Mouse (Mus musculus) forebrain, embryonic 12.5 days (tissue): ENCODE results near the gene Insm2. TPM values are rescaled to one million over a fixed set of nuclear protein-coding genes. Genes with fewer than 3 reads are reported as not detected.
A peak's percentile ranks its signal among the peaks of the same experiment; 100 is the strongest.
"Not testable (repeated sequence)": the region's sequence is repeated elsewhere in the genome, so short reads cannot be mapped to it uniquely, and the experiment has no call there.

Experiments
- ATAC-seq: fragments of 200-750 bp; cut with Nextera tagmentation; 2 replicates; pipeline ENCODE4 v1.8.0; 2017; ENCODE audit warnings: moderate TSS enrichment; ENCODE audit not compliant: low FRiP score
- H3K27ac ChIP-seq: fragments of 300-500 bp; sonication (generic); 2 replicates; pipeline ENCODE4 v1.5.1; 2016; ENCODE audit warnings: mild to moderate bottlenecking
- H3K27me3 ChIP-seq: fragments of 300-500 bp; sonication (generic); 2 replicates; pipeline ENCODE4 v1.6.1; 2016; ENCODE audit warnings: mild to moderate bottlenecking
- H3K36me3 ChIP-seq: fragments of 300-500 bp; sonication (generic); replicated peaks from 2 replicates; pipeline ENCODE4 v1.6.1; 2016; ENCODE audit warnings: mild to moderate bottlenecking
- H3K4me1 ChIP-seq: fragments of 300-500 bp; sonication (generic); 2 replicates; pipeline ENCODE4 v1.6.1; 2016
- H3K4me2 ChIP-seq: fragments of 300-500 bp; sonication (generic); 2 replicates; pipeline ENCODE4 v1.6.1; 2016; ENCODE audit warnings: mild to moderate bottlenecking, moderate library complexity
- H3K4me3 ChIP-seq: fragments of 300-500 bp; sonication (generic); replicated peaks from 2 replicates; pipeline ENCODE4 v1.5.1; 2016; ENCODE audit warnings: mild to moderate bottlenecking
- H3K9ac ChIP-seq: fragments of 300-500 bp; sonication (generic); 2 replicates; pipeline ENCODE4 v1.6.1; 2016; ENCODE audit warnings: mild to moderate bottlenecking
- H3K9me3 ChIP-seq: fragments of 300-500 bp; sonication (generic); 2 replicates; pipeline ENCODE4 v1.6.1; 2016
- WGBS: fragments of 180-500 bp; shearing (Covaris S2); methylation state at CpG from one replicate; pipeline ENCODE4 v1.1.7; 2016; 5-methylcytosine and 5-hydroxymethylcytosine counted together
- polyA plus RNA-seq: library from polyadenylated mRNA; unstranded; fragments of >200 nt; fragmentation: Nextera tagmentation; extraction: Ambion mirVana; gene quantifications from 2 replicates; pipeline ENCODE4 v1.2.1, GENCODE M21; 2016

The Insm2 gene
- polyA plus RNA-seq, 1 experiment from 2014 or later, result 2.3 TPM

DNA sequence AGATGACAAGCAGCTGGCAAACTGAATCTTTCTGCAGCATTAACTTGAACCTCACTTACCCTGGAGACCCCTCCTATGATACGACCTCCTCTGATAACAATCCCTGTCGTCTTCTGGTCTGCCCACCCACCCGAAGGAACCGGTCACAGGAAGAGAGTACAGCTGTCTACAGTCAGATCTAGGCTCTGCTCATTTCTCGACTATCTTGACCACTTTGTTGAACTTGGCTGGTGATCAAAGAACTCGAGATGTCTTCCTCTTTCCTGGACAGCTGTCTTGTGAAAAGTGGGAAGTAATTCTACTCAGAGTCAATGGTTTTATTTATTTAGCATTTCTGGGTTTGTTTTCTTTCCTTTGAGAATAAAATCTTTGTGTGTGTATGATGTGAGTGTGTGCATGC lies 29.6 kb upstream of the Insm2 start:
- no peak overlapping the region for H3K9ac ChIP-seq
- H3K4me1 ChIP-seq, result peaks cover 19% of the 10 kb centered on the region
- no peaks in the 10 kb centered on the region for H3K27me3 ChIP-seq
- no peak for ATAC-seq
- no peak overlapping the region for H3K4me2 ChIP-seq
- no peak overlapping the region for H3K4me3 ChIP-seq
- H3K27ac ChIP-seq, result no peak overlapping the region
- 84% methylated on average over 6 of the region's 6 CpGs for WGBS
- H3K36me3 ChIP-seq, result no peaks in the 10 kb centered on the region
- H3K9me3 ChIP-seq, result no peaks in the 10 kb centered on the region

DNA sequence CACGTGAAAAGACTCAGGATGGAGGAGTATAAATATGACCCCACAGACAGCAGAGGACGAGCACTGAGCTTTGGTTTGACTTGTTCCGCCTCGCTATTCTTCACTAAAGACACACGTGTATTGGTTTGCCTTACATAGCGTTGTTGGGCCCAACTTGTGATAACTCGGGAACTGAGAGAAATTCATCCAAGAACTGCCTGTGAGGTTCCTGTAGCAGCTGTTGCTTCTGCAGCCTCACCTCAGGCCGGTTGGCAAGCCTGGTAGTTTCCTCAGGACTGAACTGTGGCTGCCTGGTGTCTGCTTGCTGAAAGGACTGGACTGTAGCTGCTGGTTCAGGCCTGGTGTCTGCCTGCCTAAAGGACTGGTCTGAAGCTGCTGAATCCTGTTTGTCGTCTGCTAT lies 28.6 kb upstream of the Insm2 start:
- Histone ChIP-seq H3K9ac (no peak overlapping the region), H3K27ac (no peak overlapping the region), H3K4me2 (no peak overlapping the region), H3K4me3 (no peak overlapping the region), H3K36me3 (no peaks in the 10 kb centered on the region), H3K4me1 (peaks cover 19% of the 10 kb centered on the region), H3K9me3 (no peaks in the 10 kb centered on the region), H3K27me3 (no peaks in the 10 kb centered on the region)
- WGBS, result 90% methylated on average over 9 of the region's 9 CpGs
- ATAC-seq, result no peak

DNA sequence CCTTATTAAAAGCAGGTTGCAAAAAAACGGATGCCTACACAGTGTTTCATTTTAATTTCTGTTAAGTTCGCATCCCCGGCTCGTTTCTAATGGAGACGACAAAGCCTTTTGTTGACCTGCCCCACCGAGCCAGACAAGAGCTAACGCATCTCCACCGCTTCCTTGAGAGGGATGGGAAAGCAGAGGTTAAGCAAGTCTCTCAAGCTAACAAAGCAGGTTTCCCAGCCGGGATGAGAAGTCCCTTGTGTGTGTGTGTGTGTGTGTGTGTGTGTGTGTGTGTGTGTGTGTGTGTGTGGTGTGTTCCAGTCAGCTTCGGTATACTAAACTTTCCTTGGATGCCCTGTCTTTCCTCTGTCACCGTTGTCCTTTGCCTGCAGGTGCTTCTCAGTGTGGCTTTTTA lies 28.0 kb upstream of the Insm2 start:
- WGBS, result 63% methylated on average over 11 of the region's 11 CpGs
- no peaks in the 10 kb centered on the region for H3K9me3 ChIP-seq
- H3K4me3 ChIP-seq, result no peak overlapping the region
- H3K27me3 ChIP-seq, result no peaks in the 10 kb centered on the region
- H3K4me2 ChIP-seq, result no peak overlapping the region
- ATAC-seq, result no peak
- peaks cover 19% of the 10 kb centered on the region for H3K4me1 ChIP-seq
- no peak overlapping the region for H3K9ac ChIP-seq
- no peaks in the 10 kb centered on the region for H3K36me3 ChIP-seq
- no peak overlapping the region for H3K27ac ChIP-seq

- no peak overlapping the region for H3K4me3 ChIP-seq
- H3K27ac ChIP-seq, result no peak overlapping the region
- no peaks in the 10 kb centered on the region for H3K9me3 ChIP-seq
- 67% methylated on average over 10 of the region's 10 CpGs for WGBS
- H3K4me2 ChIP-seq, result no peak overlapping the region
- H3K4me1 ChIP-seq, result peaks cover 19% of the 10 kb centered on the region
- H3K27me3 ChIP-seq, result no peaks in the 10 kb centered on the region
- ATAC-seq, result no peak; the same call in 1 of the 2 replicates
- no peaks in the 10 kb centered on the region for H3K36me3 ChIP-seq
- H3K9ac ChIP-seq, result no peak overlapping the region
These were observed 27.6 kb upstream of the Insm2 start for GRCm38 (mm10) chr12:55571661-55572060.

DNA sequence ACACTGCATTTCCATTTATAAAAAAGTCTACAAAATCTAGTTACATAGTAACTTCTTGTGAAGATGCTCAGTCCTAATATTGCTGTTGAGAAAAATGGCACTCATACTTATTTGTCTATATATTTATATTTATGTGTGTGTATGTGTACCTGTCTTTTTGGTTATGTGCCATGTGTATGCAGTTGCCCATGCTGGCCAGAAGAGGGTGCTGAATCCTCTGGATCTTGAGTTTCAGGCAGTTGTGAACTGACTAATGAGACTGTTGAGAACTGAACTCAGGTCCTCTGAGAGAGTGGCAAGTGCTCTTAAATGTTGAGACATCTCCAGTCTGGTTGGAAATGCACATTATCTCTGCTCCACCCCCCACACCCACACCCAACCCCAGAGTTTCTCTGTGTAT lies 26.1 kb upstream of the Insm2 start:
- no peak overlapping the region for H3K9ac ChIP-seq
- no peaks in the 10 kb centered on the region for H3K27me3 ChIP-seq
- no peaks in the 10 kb centered on the region for H3K9me3 ChIP-seq
- no peak overlapping the region for H3K4me3 ChIP-seq
- no peak overlapping the region for H3K27ac ChIP-seq
- no peaks in the 10 kb centered on the region for H3K36me3 ChIP-seq
- H3K4me1 ChIP-seq, result peaks cover 19% of the 10 kb centered on the region
- no peak for ATAC-seq
- no peak overlapping the region for H3K4me2 ChIP-seq

DNA sequence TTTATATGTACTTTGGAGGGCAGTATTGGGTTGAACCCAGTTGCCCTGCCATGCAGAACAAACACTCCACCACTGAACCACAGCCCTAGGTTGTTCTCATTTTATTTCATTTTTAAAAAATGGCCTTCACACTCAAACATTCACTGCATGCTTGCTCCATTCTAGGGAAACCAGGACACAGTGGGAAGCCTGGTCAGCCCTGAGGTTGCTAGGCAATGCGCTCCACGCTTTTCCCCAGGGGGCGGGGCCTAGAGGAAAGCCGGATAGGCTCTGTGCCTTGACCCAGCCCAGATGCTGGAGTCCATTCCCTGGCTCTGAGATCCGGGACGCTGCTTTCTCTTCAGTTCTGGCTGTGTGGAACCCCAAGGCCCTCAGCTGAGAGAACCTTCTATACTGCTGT lies 25.4 kb upstream of the Insm2 start:
- ATAC-seq, result peak; percentile 70
- Histone ChIP-seq H3K9ac (no peak overlapping the region), H3K9me3 (no peaks in the 10 kb centered on the region), H3K4me3 (no peak overlapping the region), H3K36me3 (no peaks in the 10 kb centered on the region), H3K27ac (no peak overlapping the region), H3K4me1 (peaks cover 19% of the 10 kb centered on the region), H3K27me3 (no peaks in the 10 kb centered on the region), H3K4me2 (no peak overlapping the region)
- WGBS, result 8% methylated on average over 6 of the region's 6 CpGs

DNA sequence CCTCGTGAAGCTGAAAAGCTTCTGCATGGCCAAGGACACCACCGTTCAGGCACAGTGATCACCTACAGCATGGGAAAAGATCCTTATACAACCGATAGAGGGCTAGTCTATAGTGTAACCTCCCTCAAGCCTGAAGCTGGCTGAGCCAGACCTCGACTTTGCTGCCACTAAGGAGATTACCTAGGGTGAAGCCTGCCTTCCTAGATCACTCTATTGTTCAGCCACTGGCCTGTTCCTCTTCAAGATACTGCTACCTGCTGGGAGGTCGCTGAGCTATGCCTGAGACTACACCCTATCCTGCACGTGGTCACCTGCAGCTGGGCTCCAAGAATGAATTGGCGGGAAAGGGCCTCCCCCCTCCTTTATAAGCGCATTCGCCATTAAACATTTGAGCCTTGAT lies 12.3 kb upstream of the Insm2 start:
- ATAC-seq, H3K27me3 ChIP-seq, H3K4me3 ChIP-seq, H3K9me3 ChIP-seq, H3K4me1 ChIP-seq, H3K4me2 ChIP-seq, H3K9ac ChIP-seq, H3K27ac ChIP-seq, H3K36me3 ChIP-seq: not testable (repeated sequence)
- 50% methylated on average over 9 of the region's 9 CpGs for WGBS

DNA sequence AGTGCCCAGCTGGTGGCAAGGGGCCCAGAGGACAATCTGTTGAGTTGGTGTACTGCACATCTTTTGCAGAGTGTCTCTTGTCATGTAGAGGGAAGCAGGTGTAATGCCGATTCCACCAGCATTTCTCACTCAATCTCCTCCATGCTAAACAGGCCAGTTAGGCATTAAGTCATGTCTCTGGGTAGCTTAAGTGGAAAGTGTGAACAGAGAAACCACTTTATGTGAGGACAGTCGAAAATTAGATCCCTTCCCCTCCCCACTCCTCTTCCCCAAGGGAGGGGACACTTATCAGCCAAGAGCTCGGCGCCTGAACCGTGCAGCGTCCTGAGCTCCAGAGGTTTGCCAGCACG lies 715 bp upstream of the Insm2 start:
- peak overlapping the region; percentile 53 for H3K4me3 ChIP-seq
- H3K4me2 ChIP-seq, result peak overlapping the region; percentile 93
- H3K9ac ChIP-seq, result no peak overlapping the region
- WGBS, result 7% methylated on average over 7 of the region's 7 CpGs
- no peaks in the 10 kb centered on the region for H3K36me3 ChIP-seq
- 0 out of 2 replicates have a peak, but pooled peaks have one; percentile 22 for ATAC-seq
- peaks cover 28% of the 10 kb centered on the region for H3K4me1 ChIP-seq
- H3K27ac ChIP-seq, result no peak overlapping the region
- H3K9me3 ChIP-seq, result no peaks in the 10 kb centered on the region
- H3K27me3 ChIP-seq, result peaks cover 77% of the 10 kb centered on the region

- Histone ChIP-seq H3K36me3 (no peaks in the 10 kb centered on the region), H3K9ac (peak overlapping the region; percentile 40; the same call in 1 of the 2 replicates), H3K9me3 (no peaks in the 10 kb centered on the region), H3K27me3 (peaks cover 69% of the 10 kb centered on the region), H3K4me3 (peak overlapping the region; percentile 53), H3K4me1 (peaks cover 28% of the 10 kb centered on the region), H3K27ac (no peak overlapping the region), H3K4me2 (peak overlapping the region; percentile 93)
- WGBS, result 1% methylated on average over 106 of the region's 109 CpGs
- ATAC-seq, result peak; percentile 59
These were observed 644 bp downstream of the Insm2 start for GRCm38 (mm10) chr12:55599639-55600502.

- no peaks in the 10 kb centered on the region for H3K36me3 ChIP-seq
- H3K4me3 ChIP-seq, result peak overlapping the region; percentile 53
- ATAC-seq, result peak; percentile 10; the same call in 1 of the 2 replicates
- peaks cover 65% of the 10 kb centered on the region for H3K27me3 ChIP-seq
- no peak overlapping the region for H3K27ac ChIP-seq
- WGBS, result 3% methylated on average over 42 of the region's 42 CpGs
- no peaks in the 10 kb centered on the region for H3K9me3 ChIP-seq
- H3K4me2 ChIP-seq, result peak overlapping the region; percentile 93
- peak overlapping the region; percentile 40; the same call in 1 of the 2 replicates for H3K9ac ChIP-seq
- peaks cover 32% of the 10 kb centered on the region for H3K4me1 ChIP-seq
These were observed 1.3 kb downstream of the Insm2 start for GRCm38 (mm10) chr12:55600503-55600994.

DNA sequence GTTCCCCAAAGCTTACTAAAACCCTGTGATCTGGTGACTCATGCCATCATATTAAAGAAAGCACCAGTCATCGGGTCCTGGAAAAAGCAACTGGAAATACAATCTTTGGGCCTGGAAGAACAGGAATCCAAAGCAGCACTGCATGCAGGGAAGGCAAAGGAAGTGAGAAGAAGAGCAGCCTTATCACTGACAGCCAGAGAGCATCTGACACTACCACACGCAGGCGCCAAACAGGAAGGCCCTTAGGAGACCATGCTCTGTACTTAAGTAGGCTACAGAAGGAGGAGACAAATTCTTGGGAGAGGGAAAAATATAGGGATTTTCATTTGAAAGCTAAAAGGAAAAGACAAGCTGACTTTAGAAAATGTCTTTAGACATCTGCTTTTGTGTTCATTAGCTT lies 5.2 kb downstream of the Insm2 start:
- no peak for ATAC-seq

DNA sequence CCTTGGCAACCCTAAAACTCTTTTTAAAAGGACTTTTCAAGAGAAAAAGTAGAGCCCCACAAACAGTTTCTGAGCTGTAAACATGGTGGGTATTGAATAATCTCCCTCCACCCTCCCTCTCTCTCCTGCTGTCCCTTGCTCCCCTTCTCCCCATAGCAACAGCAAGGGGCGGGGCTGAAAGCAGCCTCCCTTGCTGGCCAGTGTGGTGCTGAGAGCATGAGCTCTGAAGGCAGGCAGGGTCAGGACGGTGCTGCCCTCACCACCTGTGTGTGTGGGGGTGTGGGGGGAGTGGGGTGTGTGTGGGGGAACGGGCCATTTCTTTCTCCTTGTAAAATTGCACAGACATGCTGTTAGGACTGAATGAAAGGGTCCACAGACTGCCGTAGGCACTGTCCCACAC lies 8.7 kb downstream of the Insm2 start:
- Histone ChIP-seq H3K27ac (no peak overlapping the region), H3K4me3 (no peak overlapping the region), H3K4me1 (peaks cover 8% of the 10 kb centered on the region), H3K36me3 (no peaks in the 10 kb centered on the region), H3K4me2 (no peak overlapping the region), H3K27me3 (0 out of 2 replicates have a peak, but pooled peaks cover 3% of the 10 kb centered on the region), H3K9ac (no peak overlapping the region), H3K9me3 (no peaks in the 10 kb centered on the region)
- 17% methylated on average over 4 of the region's 4 CpGs for WGBS
- ATAC-seq, result peak; percentile 75

More for the DNA sequence above, 5.2 kb downstream of the Insm2 start:
- H3K9ac ChIP-seq, result no peak overlapping the region
- WGBS, result 80% methylated on average over 3 of the region's 3 CpGs
- H3K4me2 ChIP-seq, result no peak overlapping the region
- H3K36me3 ChIP-seq, result no peaks in the 10 kb centered on the region
- peaks cover 28% of the 10 kb centered on the region for H3K27me3 ChIP-seq
- no peak overlapping the region for H3K27ac ChIP-seq
- H3K4me3 ChIP-seq, result no peak overlapping the region
- H3K9me3 ChIP-seq, result no peaks in the 10 kb centered on the region
- H3K4me1 ChIP-seq, result peaks cover 24% of the 10 kb centered on the region

DNA sequence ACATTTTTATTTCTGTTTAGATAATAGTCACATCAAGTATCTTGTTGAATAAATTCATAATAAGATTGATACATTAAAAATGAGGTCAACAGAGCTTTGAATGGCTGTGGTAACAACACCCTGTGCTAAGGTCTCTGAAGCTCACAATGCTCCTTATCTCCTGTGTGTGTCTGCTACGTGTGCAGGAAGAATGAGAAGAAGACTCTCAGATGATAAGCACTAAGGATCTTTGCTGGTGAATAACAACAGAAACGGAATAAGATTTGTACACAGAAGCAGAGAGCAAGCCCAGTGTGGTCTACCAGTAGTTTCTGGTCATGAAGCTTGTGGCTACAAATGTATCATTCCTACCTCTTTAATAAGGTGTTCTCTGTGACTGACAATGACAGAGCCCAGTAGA lies 11.6 kb downstream of the Insm2 start:
- Histone ChIP-seq H3K4me1 (peaks cover 7% of the 10 kb centered on the region), H3K9me3 (no peaks in the 10 kb centered on the region), H3K27ac (no peak overlapping the region), H3K4me3 (no peak overlapping the region), H3K27me3 (no peaks in the 10 kb centered on the region), H3K4me2 (no peak overlapping the region), H3K9ac (no peak overlapping the region), H3K36me3 (no peaks in the 10 kb centered on the region)
- 84% methylated on average over 2 of the region's 2 CpGs for WGBS
- no peak for ATAC-seq
